Mouse (Mus musculus) embryonic fibroblast, embryonic 13.5 days (primary cell): ENCODE measurements at regions not wholly inside any gene's neighbourhood (a gene's known extent, or its start where the extent isn't known, plus 50 kb on each side); places are given as distances from the start of the nearest gene placed in this dataset.

Experiments used
- H3K27ac ChIP-seq: 2 replicates; pipeline ENCODE4 v1.5.1; 2012; ENCODE audit warnings: low read length, control low read depth, inconsistent platforms; ENCODE audit not compliant: insufficient read depth
- H3K4me1 ChIP-seq: 2 replicates; pipeline ENCODE4 v1.6.1; 2011; ENCODE audit warnings: low read length; ENCODE audit not compliant: control insufficient read depth, insufficient read depth
- H3K4me3 ChIP-seq: 2 replicates; pipeline ENCODE4 v1.5.1; 2011; ENCODE audit warnings: mild to moderate bottlenecking, control low read depth, low read length; ENCODE audit not compliant: insufficient read depth
- CTCF ChIP-seq: IDR thresholded peaks from 2 replicates; pipeline ENCODE4 v1.5.1; 2011; ENCODE audit warnings: mild to moderate bottlenecking, control low read depth, low read length, moderate library complexity, borderline replicate concordance; ENCODE audit not compliant: insufficient read depth
- POLR2A ChIP-seq: IDR thresholded peaks from 2 replicates; pipeline ENCODE4 v1.6.1; 2011; ENCODE audit warnings: low read depth, mild to moderate bottlenecking, control low read depth, low read length, moderate library complexity

DNA sequence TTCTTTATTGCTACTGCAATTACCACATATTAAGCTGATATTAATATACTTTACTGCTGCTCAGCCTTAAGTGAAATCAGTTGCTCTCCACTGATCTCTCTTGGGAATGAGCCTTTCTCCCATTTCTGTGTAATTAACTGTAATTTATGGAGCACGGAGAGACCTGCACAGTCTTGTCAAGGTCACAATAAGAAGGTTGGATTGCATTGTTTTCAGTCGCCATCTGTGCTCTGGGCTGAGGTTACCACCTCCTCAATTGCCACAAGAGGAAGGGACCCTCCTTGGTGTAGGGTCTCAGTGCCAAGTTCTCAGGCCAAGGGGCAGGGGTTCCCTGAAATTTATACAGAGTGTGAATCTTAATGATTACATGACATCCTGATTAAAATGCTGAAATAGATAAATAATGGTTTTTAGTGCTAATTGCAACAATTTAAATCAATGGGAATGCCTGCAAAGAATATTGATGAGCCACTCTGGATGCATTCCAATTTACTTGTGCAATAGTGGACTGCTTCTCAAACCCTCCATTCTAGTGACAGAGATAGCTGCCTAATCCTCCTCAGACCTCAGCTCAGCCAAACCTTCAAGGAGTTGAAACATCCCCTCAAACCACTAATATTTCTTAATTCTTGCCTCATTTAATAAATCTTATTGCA is 332.3 kb downstream of the Mat2b start:
- TF ChIP-seq POLR2A: no peak
- TF ChIP-seq CTCF: no peak
- no peaks in the 10 kb centered on the region for H3K4me1 ChIP-seq
- H3K4me3 ChIP-seq: no peak overlapping the region
- no peak overlapping the region for H3K27ac ChIP-seq
